Mouse (Mus musculus): ENCODE measurements at regions not wholly inside any gene's neighbourhood (a gene's known extent, or its start where the extent isn't known, plus 50 kb on each side); places are given as distances from the start of the nearest gene placed in this dataset.

DNA sequence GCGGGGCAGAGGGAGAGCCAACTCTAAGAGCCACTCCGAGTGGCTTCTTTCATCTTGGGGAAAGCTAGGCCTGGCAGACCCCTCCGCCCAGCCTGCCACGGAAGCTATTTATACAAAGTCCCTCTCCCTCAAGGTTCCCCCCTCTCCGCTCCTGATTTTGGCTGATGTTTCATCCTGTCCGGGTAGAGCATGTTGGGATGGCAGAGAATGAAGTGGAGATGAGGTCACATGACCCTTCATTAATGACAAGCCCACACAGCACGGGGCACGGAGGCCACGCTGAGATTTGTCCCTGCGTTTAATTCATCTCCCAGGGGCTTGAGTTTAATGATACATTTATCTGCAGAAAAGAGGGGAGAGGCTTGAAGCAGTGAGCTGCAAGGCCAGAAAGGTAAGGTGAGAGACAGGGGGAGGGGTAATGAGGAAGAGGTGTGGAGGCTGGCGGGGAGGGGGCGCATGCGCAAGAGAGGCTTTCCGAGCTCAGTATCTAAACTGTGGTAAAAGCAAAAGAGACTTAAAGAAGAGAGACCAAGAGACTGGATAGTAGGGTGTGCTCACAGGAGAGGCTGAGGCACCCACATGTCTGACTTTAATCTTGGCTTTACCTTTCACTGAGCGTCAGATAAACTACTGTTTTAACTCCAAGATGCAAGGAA is 111.7 kb downstream of the Chst1 start:
- DNase-seq: peak; percentile 36

DNA sequence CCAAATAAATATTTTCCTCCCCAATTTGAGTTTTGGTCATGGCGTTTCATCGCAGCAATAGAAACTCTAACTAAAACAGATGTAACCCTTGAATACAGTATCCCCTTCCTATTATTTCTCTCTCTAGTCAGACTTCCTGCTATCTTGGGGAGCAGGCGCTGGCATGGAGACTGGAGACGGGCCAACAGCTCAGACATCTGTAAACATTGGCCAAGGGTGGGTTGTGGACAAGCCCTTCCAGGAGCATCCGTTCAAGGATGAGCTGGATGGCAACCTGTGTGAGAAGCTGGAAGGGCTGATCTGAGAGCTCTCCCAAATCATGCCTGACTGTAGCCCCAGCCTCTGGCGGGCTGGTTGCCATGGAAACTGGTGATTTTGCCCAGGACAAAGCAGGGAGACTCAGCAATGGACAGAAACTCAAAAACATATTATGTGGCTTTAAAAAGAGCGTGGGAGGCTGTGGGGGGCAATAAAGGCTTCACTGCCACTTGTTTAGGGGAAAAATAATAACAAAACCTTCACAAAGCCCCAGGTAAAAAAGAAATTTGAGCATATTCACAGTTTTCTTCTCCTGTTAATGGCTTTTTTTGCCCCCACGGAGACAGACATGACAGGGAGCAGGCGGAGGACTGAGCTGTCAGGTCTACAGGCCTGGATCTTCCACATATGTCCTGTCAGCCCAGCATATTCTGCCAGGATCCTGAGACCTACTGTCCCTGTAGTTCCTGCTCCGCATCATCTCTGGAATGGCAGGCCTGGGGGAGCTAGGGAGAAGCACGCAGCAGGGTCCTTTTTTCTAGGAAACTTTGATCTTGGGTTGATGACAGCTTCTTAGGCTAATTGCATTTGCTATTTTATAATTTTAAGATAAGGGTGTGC is 113.0 kb downstream of the Chst1 start:
- DNase-seq: peak; percentile 64

DNA sequence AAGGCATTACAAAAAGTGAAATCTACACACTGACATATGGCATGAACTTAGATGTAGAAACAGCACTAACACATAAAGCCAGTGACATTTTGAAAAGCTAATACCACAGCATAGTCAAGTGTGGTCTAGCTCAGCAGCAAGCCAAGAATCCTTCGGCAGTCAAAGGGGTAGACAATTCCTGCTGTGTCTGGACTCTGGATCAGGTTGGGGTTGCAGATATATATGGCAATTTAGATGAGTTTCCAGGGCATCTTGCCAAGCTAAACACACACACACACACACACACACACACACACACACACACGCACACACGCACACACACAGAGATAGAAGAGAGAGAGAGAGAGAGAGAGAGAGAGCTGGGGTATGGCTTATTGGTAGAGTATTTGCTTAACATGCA is 118.2 kb downstream of the Chst1 start:
- no peak for DNase-seq

DNA sequence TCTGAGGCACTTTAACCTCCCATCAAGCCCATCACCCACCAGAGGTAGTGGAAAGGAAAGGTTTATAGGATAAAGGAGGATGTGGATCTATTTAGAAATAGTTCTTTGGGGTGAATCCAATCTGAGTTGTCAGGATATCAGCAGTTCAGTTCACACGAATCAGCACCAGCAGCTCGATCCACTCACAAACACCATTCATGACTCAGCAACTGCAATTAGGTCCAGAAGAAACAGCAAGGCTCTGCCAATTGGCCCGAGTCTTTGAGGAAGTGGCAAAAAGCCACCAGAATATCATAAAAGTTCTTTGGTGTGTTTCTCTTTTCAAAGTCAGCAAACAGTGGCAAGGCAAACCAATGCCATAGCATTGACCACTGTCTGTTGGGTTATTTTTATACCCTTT is 122.4 kb downstream of the Chst1 start:
- DNase-seq: no peak

DNA sequence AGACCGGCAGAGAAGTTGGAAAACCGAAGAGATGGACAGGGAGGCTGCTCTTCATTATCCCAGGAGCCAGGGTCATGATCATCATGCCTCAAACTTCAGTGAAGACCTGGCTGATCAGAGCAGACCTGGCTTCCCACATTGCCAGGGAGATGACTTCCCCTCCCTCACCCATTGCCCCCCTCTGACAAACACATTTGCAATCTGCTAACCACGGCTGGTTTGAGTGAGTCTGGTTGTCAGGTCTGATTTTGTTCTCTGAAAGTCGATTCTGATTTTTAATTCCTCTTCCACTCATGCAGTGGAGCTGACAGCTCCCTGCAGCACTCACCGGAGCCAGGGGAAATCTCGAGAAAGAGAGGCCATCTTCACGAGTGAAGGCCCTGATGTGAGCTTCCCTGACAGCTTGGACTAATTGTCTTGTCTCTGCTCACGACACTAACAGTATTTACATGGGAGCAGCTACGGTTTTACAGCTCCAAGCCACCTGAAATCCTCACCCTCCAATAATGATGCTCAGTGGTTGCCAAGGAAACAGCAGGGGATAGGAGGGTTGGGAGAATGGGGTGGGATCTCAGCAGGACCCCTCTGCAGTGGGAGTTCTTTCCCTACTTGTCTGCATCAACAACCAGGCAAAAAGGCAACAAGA is 124.2 kb downstream of the Chst1 start:
- DNase-seq: no peak

DNA sequence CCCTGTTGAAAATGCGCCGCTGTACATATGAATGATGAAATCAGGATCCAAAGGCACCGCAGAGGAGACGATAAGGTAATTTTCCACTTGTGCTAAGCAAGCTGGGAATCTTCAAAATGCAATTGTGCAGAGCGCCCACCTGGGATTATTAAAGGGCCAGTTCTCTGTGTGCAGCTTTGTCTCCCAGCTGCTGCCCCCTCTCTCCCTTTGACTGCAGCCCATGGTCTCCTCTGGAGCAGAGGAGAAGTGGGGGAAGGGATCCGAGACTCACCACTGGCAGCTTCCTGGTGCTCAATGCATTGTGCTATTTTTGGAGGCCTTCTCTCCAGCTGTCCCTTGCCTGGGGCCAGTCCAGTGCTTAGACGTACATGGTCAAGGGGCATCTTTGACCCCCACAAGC is 127.1 kb downstream of the Chst1 start:
- peak; percentile 41 for DNase-seq

DNA sequence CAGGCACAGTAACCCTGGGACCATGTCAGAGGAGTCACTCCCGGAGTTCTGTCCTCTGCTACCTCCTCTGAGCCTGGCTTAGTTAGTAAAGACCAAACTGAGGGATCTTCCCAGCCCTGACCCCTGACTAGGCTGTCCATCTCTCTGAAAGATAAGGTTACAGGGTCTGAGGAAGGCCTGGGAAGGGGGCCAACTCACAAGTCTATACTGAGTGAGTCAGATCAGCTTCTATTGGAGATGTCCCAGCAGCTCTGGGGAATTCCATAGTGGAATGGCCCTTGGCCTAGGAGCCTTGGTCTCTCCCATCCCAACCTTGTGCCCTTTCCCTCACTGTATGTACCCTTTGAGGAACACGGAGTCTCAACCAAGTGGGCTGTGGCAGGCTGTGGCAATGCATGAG is 127.7 kb downstream of the Chst1 start:
- DNase-seq: no peak

DNA sequence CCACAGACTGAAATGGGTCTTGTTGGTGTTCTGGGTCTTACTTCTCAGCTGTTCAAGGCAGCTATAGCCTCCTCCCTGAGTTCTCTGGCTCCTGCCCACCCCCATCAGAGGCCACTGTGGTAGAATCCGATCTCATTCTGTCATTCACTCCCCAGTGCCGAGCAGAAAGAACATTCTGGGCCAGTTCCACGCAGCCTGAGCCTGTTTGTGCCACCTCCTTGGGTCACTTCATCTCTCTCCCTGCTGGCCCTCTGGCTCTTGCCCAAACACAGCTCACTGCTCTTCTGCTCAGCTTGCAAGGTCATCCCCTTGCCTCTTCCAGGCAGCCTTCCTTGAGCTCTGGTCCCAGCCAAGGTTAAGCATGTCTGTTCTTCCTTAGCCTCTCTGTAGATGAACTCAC is 128.9 kb downstream of the Chst1 start:
- DNase-seq: no peak

DNA sequence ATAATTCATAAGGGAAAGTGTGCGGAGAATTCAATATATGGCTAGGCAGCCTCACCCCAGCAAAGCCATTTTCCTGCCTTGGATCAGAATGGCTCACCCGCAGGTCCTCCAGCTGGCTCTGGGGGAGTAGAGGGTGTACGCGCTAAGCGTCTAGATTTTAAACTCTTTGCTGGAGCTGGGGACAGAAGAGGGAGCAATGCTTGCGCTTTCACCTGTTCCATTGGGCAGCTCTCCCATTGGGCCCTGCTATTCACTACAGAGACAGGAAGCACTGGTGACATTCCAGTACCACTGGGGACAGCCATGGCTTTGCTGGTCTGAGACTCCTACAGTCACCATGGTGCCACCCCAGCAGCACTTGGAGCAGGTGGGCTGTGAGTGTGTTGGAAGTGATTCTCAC is 130.9 kb downstream of the Chst1 start:
- no peak for DNase-seq

DNA sequence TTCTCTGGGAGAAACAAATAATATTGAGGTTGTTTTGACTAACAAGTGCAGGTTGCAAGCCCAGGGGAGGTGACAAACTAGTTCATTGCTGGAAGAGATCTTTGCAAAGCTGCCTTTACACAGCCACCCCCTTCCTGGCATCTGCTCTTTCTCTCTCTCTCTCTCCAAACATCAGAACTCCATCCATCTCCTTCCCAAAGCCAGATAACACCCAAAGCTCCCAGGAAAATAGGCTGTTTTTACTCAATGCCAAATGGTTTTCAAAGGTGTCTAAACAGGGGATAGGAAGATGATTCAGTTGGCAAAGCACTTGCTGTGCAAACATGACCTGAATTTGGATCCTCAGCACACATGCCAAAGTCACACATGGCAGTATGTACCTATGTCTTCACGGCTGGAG is 133.9 kb downstream of the Chst1 start:
- DNase-seq: no peak

DNA sequence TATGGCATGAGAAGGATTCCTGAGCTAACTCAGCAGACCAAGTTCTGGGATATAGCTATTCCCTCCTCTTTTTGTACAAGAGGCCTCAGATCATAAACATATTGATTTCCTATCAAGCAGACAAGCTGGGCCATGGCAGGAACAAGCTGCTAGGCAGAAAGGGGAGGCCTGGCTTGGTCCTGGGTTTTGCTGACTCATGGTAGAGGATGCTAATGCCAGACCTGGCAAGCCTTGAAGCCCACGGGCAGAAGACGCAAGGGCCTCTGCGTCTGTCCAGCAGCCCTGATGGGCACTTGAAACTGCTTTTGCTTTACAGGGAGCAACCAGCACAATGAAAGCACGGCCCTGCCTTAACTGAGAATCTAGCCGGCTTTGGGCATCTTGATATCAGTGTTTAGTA is 136.3 kb downstream of the Chst1 start:
- DNase-seq: no peak

DNA sequence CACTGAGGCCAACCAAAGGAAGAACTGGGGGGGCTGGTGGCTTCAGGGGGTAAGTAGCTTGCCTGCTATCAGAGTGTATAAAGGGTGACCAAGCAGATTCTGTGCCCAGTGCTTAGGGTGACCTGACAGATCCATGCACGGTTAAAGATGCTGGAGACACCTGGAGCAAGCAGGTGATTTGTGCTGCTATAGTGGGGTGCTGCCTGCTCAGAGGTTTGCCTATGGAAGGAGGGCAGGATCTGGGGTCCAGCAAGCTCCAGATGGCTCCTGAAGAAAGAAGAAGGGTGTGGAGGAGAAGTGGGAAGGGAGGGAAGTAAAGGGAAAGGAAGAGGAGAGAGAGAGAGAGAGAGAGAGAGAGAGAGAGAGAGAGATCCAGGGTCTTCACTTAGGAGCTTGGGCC is 137.8 kb downstream of the Chst1 start:
- DNase-seq: no peak

DNA sequence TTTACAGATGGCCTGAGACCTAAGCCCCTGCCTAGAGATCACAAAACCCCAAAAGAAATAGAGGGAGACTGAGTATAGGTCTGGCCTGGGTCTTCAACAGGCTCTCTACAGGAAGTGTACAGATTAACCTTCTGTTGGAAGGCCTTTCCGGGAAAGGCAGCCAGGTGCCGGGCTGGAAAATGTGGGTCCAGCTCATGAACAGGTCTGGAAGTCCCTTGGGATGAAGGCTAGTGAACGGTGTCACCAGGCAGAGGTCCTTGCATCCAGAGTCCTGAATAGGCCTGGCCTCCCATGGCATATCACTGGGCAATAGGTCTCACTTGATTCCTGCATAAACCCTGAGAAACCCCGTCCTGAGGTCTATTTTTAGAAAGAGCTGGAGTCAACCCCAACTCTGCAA is 140.1 kb downstream of the Chst1 start:
- no peak for DNase-seq

DNA sequence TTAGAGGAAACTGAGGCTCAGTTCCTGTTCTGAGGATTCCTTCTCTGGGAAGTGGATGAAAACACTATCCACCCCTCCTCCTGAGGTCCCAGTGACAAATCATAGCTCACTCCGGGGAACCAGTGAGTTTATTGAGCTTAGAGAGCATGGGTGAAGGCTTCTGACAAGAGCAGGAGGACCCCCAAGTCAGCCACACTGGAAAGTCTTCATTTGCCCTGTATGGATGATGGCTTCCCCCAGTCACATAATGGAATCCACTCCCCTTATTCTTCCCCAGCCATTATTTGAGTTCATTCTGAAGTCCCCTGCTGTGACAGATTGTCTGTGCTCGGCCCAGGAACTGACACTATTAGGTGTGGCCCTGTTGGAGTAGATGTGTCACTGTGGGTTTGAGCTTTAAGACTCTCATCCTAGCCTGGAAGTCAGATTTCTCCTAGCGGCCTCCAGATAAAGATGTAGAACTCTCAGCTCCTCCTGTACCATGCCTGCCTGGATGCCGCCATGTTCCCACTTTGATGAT is 141.3 kb downstream of the Chst1 start:
- no peak for DNase-seq

DNA sequence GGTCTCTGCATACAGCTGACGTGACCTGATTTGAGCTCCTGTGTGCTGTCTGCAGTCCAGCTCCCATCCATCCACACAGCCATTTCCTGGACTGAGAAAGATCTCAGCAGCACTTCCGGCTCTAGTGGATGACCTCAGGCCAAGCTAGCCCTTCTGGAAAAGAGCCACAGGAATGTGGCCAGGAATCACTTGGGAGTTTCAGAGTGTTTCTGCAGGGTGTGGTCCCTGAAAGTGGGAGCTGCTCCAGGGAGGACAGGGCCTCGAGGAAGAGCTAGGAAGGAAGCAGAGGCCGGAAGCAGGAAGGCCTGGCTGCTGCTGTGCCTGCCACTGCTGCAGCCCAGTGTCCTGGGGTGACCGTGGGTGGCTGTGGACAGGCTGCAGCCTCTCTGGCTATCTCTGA is 142.5 kb downstream of the Chst1 start:
- DNase-seq: no peak

DNA sequence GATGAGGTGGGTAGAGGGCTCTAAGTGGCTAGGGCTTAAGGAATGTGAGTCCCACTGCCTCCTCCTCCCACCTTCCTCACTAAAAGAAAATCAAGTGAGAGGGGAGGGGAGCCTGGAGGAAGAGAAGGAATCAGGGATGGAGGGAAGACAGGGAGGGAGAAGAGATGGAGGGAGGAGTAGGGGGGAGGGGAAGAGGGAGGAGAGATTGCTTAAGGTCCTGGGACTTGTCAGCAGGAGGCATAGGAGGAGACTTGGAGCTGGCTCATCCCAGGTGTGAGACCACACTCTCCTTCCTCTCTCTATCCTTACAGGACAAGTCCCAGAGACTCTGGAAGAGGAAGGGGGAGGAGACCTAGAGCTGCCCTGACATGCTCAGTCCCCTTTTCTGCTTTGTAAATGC is 143.2 kb downstream of the Chst1 start:
- DNase-seq: no peak

DNA sequence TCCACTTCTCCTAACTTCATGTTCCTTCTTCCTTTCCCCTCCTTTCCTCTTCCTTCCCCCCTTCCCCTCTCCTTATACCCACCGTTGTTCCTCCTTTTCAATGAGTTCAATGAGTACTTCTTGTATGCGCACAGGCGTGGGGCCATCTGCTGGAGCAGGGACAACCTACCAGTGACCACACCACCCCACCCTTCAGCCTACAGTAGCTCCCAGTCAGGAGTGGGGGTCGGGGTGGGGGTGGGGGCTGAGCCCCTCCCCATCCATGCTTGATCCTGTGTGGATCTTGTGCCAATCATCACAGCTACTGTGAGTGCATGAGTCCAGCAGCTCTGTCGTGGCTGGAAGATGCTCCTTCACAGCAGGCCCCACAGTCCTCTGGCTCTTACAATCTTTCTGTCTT is 143.6 kb downstream of the Chst1 start:
- DNase-seq: no peak

DNA sequence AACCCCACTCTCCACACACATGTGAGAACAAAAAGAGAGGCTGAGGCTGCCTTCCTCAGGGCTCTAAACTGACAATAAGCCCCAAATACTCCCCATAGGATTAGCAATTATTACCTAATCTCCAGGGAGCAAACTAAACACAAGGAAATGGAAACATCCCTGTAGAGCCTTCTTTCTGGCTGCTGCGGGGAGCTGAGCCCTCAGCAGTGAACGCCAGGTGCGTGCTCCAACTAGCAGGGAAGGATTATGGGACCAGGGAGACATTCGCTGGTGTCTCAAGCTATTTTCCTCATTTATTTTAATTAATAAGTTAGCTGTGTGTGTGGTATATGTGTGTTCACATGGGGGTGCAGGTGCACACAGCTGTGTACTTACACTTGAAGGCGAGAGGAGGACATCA is 144.4 kb downstream of the Chst1 start:
- DNase-seq: no peak

DNA sequence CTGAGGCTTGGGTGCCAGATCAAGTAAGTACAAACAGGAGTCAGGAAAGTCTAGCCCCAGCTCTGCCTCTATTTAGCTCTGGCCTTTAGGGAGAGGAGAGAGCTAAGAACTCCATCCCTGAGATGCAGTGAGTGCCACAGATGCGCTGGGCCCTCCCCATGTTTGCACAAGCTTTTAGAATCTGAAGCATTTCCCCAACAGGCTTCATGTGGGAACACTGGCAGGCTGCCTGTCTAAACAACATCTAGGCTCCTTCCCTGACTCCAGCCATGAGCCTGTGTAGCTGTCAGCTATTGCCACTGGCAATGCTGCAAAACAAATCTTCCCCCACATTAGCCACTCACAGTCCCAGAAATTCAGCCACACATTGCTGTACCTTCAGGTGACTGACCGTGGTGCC is 147.9 kb downstream of the Chst1 start:
- DNase-seq: no peak

DNA sequence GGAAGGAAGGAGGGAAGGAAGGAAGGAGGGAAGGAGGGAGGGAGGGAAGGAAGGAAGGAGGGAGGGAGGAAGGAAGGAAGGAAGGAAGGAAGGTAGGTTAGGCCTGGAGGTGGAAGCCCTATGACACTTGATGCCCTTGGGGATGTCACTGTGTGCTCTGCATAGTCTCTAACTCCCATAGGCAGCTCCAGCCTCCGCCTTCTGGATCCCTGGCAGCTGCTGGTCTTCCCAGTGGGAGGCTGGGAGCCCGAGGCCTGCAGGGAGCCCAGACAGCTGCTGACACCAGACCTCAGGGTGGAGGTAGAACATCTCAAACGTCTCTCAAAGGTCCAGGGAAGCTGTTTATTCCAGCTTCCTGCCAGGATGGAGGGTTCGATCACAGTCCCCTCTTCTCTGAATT is 150.6 kb downstream of the Chst1 start:
- DNase-seq: no peak

DNA sequence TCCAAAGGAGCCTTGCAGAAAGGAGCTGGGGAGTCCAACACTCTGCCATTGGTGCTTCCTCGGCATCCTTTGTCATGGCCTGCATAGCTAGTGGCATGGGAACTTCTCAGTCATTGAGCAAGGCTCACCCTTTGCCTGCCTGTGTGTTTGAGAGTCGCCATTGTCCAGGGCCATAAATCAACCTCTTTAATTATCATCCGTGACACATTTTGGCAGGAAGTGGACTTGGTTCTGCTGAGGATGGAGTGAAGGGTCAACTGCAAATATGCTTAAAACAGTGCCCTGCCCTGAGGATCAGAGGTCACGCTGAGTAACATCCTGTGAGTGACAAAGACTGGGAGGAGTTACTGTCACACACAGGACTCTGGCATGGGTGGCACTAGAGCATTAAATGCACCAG is 151.2 kb downstream of the Chst1 start:
- DNase-seq: peak; percentile 35

DNA sequence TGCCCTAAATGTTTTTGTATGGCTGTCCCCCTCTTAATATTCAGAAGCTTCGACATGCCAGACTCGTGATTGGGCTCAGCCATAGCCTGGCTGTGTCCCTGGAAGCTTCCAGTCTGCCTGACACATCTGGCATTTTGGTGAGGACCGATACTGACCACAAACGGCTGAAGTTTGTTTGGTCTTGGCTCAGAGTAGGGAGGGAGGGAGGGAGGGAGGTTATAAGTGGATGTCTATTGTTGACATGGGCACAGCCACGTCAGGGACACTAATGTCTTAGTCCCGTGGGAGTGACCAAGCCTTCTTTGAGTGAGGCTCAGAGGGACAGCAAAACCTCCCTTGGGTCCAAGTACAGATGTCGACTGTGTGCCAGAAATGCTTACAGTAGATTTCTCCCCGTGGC is 151.7 kb downstream of the Chst1 start:
- DNase-seq: no peak

DNA sequence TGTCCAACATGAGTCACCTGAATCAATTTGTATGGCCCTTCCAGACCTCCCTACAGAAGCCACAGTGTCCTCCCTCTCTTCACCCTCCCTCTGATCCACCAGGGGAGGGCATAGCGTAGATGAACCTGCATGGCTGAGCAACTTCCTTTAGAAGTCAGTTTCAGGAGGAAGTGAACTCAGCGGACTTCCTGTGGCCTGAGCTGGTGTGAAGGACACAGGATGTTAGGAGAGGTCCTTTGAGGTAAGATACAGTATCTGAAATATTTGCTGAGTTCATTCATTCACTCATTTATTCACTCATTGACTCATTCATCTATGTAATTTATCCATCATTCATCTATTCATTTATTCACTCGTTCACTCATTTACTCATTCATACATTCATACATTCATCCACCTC is 152.6 kb downstream of the Chst1 start:
- DNase-seq: no peak

DNA sequence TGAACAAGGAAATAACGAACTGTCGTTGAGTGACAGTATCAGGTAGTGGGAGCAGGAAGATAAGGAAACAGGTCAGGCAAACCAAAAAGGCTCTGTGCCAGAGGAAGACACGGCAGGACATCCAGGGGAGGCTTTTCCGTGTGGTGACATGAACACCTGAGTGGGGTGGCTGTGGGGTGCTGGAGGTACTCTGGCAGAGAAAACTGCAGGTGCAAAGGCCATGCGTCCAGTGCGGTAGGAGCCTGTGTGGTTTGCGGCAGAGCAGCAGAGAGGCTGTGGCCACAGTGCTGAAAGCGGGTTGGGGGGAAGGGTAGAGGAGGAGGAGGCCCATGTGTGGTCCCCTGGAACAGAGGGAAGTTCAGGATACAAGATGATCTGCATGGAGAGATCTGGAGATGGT is 153.3 kb downstream of the Chst1 start:
- no peak for DNase-seq

All from embryo, embryonic 11 days (tissue).